Mouse (Mus musculus): ENCODE results near the gene Camta2.

Gene Camta2

DNA sequence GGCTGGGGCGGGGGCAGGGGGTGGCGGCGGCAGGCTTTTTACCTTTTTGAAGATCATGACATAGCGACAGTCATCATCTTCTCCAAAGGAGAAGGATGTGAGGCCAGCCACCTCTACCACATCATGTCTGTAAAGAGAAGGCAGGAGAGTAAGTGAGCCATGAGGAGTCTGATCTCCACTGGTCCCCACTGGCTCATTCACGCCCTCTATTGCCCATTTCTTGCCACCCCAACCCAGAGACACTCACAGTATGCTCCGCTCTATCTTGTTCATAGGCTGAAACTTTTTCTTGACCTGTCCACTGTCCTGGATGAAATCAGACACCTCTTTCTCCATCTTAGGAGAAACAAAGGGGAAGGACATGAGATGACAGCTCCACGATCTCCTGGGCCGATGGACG, 23.2 kb downstream of the Camta2 start:
- no peak for DNase-seq (ENCODE audit: low spot score in 2 of 2)

- DNase-seq (ENCODE audit: low spot score in 2 of 2), result no peak
Measured at GRCm38 (mm10) chr11:70663957-70664356, 23.9 kb downstream of the Camta2 start.

DNA sequence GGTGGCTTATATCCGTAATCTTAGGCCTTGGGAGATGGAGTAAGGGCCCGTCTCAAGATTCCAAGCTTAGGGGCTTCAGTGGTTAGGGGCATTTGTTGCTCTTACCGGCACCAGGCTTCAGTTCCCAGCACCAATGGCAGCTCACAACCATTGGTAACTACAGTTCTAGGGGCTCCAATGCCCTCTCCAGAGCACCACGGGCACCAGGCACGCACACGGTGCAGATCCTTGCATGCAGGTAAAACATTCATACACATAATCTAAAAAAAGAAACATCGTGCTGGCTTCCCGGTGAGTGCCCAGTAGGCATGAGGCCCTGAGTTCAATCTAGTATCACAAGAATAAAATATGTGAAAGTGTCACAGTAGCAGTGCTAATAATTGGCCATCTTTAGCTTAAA, 24.8 kb downstream of the Camta2 start:
- no peak for DNase-seq (ENCODE audit: low spot score in 2 of 2)

- no peak for DNase-seq (ENCODE audit: low spot score in 2 of 2)
Measured at GRCm38 (mm10) chr11:70660571-70660970, 27.3 kb downstream of the Camta2 start.

DNA sequence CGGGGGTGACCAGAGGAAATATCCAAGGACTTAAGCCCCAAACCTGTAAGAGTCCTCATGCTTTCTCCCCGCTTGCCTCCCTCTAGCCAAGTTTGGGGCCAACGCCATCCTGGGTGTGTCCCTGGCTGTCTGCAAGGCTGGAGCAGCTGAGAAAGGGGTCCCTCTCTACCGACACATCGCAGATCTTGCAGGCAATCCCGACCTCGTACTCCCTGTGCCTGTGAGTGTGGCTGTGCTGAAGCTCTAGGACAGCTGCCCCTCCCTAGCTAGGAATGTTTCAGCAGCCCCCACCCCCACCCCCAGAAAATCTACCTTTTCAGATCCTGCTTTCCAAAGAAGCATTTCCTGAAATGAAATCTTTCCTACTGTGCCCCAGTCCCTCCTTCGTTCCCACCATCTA, 29.0 kb downstream of the Camta2 start:
- DNase-seq (ENCODE audit: low spot score in 2 of 2), result no peak

DNA sequence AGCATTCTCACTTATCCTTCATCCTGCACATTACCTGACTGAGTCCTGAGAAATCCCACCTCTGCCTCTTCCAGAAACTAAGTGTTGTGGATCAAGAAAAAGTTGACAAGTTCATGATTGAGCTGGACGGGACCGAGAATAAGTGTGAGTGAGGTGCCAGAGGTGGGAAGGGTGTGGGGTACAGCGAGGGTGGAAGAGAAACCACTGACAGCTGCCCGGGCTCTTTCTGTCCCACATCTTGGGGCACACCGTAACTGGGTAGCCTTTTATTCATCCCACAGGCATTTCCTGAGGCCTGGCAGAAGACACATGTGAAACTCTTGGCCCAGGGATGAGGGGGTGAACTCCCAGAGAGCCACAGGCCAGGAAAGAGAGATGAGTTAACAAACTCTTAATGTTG, 29.4 kb downstream of the Camta2 start:
- no peak for DNase-seq (ENCODE audit: low spot score in 2 of 2)

DNA sequence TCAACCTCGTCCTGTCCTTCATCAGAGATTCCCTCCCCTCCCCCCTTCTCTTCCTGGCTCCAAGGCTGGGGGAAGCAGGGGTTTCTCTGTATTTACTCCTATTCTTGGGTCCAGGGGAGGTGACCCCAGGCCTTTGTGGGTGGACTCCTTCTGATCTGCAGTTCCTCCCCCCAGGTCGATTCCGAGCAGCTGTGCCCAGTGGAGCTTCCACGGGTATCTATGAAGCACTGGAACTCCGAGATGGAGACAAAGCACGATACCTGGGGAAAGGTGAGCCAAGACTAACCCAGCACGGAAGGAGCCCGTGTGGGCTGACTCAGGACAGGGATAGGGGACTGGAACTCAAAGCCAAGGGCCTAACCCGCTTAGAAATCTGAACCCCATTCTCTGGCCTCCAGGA, 29.9 kb downstream of the Camta2 start:
- DNase-seq (ENCODE audit: low spot score in 2 of 2), result no peak

DNA sequence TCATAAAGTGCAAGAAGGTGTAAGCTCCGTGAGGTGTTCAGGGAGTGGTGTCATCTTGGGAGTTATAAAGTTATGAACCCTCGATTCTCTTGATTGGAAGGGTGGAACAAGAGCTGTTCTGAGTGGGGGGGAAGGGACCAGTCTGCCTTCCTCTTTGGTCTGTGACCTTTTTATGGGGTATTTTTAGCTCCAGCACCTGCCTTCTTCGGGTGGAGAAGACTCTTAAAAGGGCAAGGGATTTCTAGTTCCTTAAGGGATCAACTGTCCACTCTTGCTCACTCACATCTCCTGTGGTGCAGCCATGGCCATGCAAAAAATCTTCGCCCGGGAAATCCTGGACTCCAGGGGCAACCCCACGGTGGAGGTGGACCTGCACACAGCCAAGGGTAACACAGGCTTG, 30.3 kb downstream of the Camta2 start:
- DNase-seq (ENCODE audit: low spot score in 2 of 2), result no peak

DNA sequence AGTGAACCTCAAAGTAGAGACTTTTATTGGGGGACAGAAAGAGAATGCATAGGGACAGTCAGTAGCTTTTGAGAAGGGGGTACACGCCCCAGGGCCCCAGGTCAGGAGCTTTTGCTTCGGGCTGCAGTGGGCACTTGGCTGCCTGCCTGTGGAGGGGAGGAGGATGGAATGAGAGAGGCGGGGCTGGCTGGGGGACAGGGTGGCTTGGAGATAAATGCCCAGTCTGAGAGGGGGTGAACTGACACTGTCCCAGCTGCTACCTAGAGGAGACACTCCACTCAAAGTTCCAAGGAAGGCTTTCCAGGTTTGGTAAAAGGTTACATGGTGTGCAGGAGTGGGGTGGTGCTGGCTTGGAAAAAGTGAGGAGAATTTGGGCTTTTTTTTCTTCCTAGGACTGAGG, 30.9 kb downstream of the Camta2 start, which contains the start of gene Eno3:
Gene Eno3, plus strand, starts transcription at position 239 of the 400 bp plus-strand sequence.
- no peak for DNase-seq (ENCODE audit: low spot score in 2 of 2)

DNA sequence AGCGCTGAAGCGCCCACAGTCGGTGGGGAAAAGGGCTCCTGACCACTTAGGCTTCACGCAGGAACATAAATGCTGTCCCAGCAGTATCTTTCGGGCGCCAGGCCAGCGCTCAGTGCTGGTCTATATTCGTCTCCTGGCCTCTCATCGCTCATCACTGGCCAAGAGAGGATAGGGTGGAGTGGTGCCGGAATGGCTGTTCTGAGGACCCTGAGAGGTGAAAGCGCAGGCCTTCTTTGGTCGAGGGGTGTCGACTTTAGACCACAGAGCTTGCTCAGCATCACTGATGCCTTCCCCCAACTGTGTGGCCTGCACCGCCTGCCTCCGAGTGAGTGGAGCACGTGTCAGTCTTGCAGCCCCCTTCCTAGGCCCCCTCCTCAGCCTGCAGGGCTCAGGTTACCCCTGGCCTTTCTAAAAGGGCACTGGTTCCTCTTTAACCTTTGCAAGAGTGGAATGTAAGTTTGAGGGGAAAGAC, 31.4 kb downstream of the Camta2 start:
- no peak for DNase-seq (ENCODE audit: low spot score in 2 of 2)

GRCm38 (mm10) chr11:70655571-70656455, 32.1 kb downstream of the Camta2 start:
- DNase-seq (ENCODE audit: low spot score in 2 of 2), result no peak

- peak in 1 of 2 experiments; percentile 64 for DNase-seq (ENCODE audit: low spot score in 2 of 2)
Measured at GRCm38 (mm10) chr11:70654923-70655570, 32.9 kb downstream of the Camta2 start.

GRCm38 (mm10) chr11:70654198-70654922, 33.5 kb downstream of the Camta2 start, which contains the start of gene Pfn1:
Pfn1 (minus strand) TSS chr11:70654644.
- DNase-seq (ENCODE audit: low spot score in 2 of 2), result peak in 1 of 2 experiments; percentile 58

GRCm38 (mm10) chr11:70653345-70654197, 34.3 kb downstream of the Camta2 start:
- DNase-seq (ENCODE audit: low spot score in 2 of 2), result no peak

- no peak for DNase-seq (ENCODE audit: low spot score in 2 of 2)
Measured at GRCm38 (mm10) chr11:70652884-70653344, 35.0 kb downstream of the Camta2 start.

- no peak for DNase-seq (ENCODE audit: low spot score in 2 of 2)
Measured at GRCm38 (mm10) chr11:70652029-70652883, 35.6 kb downstream of the Camta2 start.

- no peak for DNase-seq (ENCODE audit: low spot score in 2 of 2)
Measured at GRCm38 (mm10) chr11:70651391-70651790, 36.5 kb downstream of the Camta2 start.

GRCm38 (mm10) chr11:70650322-70651175, 37.4 kb downstream of the Camta2 start:
- DNase-seq (ENCODE audit: low spot score in 2 of 2), result no peak

GRCm38 (mm10) chr11:70649185-70649734, 38.6 kb downstream of the Camta2 start:
- DNase-seq (ENCODE audit: low spot score in 2 of 2), result no peak
